Mouse (Mus musculus) small intestine, adult 2 months (tissue): ENCODE data around the gene Snu13. TPM values are rescaled to one million over a fixed set of nuclear protein-coding genes. Genes with fewer than 3 reads are reported as not detected.
A peak's percentile ranks its signal among the peaks of the same experiment; 100 is the strongest.

Experiments
- H3K27ac ChIP-seq: fragments of 200-500 bp; 2 replicates; pipeline ENCODE4 v1.5.1; 2012; ENCODE audit warnings: low read depth, low read length, control low read depth, inconsistent platforms; ENCODE audit not compliant: insufficient read depth
- H3K27me3 ChIP-seq: fragments of 200-500 bp; 2 replicates; pipeline ENCODE4 v1.6.1; 2012; ENCODE audit warnings: mild to moderate bottlenecking, moderate library complexity, low read length, inconsistent platforms; ENCODE audit not compliant: control insufficient read depth, insufficient read depth
- H3K36me3 ChIP-seq: fragments of 200-500 bp; 2 replicates; pipeline ENCODE4 v1.6.1; 2012; ENCODE audit warnings: mild to moderate bottlenecking, low read length, control low read depth, inconsistent platforms; ENCODE audit not compliant: control insufficient read depth, insufficient read depth
- H3K4me1 ChIP-seq: fragments of 200-500 bp; 2 replicates; pipeline ENCODE4 v1.6.1; 2012; ENCODE audit warnings: low read length, inconsistent platforms, mixed read lengths; ENCODE audit not compliant: control insufficient read depth, insufficient read depth, insufficient read length
- H3K4me3 ChIP-seq: fragments of 200-500 bp; 2 replicates; pipeline ENCODE4 v1.5.1; 2012; ENCODE audit warnings: low read depth, mild to moderate bottlenecking, control low read depth, inconsistent platforms, low read length, moderate library complexity
- CTCF ChIP-seq: fragments of 200-500 bp; IDR thresholded peaks from 2 replicates; pipeline ENCODE4 v1.5.1; 2012; ENCODE audit warnings: low read depth, mild to moderate bottlenecking, control low read depth, inconsistent platforms, low read length, moderate library complexity, mixed read lengths; ENCODE audit not compliant: insufficient replicate concordance, insufficient read length; ENCODE audit errors: extremely low read depth
- POLR2A ChIP-seq: fragments of 200-500 bp; IDR thresholded peaks from 2 replicates; pipeline ENCODE4 v1.6.1; 2012; ENCODE audit warnings: low read depth, mild to moderate bottlenecking, control low read depth, inconsistent platforms, low read length, moderate library complexity
- WGBS: fragments of 180-500 bp; shearing (Covaris S2); methylation state at CpG from one replicate; pipeline ENCODE4 v1.1.7; 2018; 5-methylcytosine and 5-hydroxymethylcytosine counted together
- polyA plus RNA-seq: library from polyadenylated mRNA; depleted of rRNA; stranded (reverse); fragments of >200 nt; gene quantifications from 2 replicates; pipeline ENCODE4 v1.2.3, GENCODE M21; 2012

The Snu13 gene
- polyA plus RNA-seq, 1 experiment = 25.7 TPM

- Histone ChIP-seq H3K27ac (peak overlapping the region; percentile 55; the same call in 1 of the 2 replicates), H3K4me1 (no peaks in the 10 kb centered on the region), H3K36me3 (peaks cover 38% of the 10 kb centered on the region), H3K27me3 (no peaks in the 10 kb centered on the region), H3K4me3 (no peak overlapping the region)
- no peak for TF ChIP-seq CTCF
- TF ChIP-seq POLR2A = no peak
- WGBS = 82% methylated on average over 7 of the region's 7 CpGs
These were observed 20.1 kb downstream of the Snu13 start for GRCm38 (mm10) chr15:82027276-82027675.

- no peak overlapping the region for H3K27ac ChIP-seq
- H3K4me1 ChIP-seq = no peaks in the 10 kb centered on the region; the same call in 1 of the 2 replicates
- H3K4me3 ChIP-seq = no peak overlapping the region
- TF ChIP-seq POLR2A (no peak), CTCF (no peak)
- 79% methylated on average over 6 of the region's 6 CpGs for WGBS
- H3K27me3 ChIP-seq = no peaks in the 10 kb centered on the region
- H3K36me3 ChIP-seq = peaks cover 27% of the 10 kb centered on the region
These were observed 23.3 kb downstream of the Snu13 start for GRCm38 (mm10) chr15:82023965-82024635.

GRCm38 (mm10) chr15:82022535-82023088 is 24.8 kb downstream of the Snu13 start:
- TF ChIP-seq POLR2A = no peak
- TF ChIP-seq CTCF = no peak
- Histone ChIP-seq H3K36me3 (peaks cover 19% of the 10 kb centered on the region), H3K27ac (no peak overlapping the region), H3K4me1 (no peaks in the 10 kb centered on the region; the same call in 1 of the 2 replicates), H3K4me3 (no peak overlapping the region), H3K27me3 (no peaks in the 10 kb centered on the region)
- WGBS = 69% methylated on average over 13 of the region's 13 CpGs

GRCm38 (mm10) chr15:82019288-82019687 is 28.1 kb downstream of the Snu13 start:
- no peak for TF ChIP-seq POLR2A
- no peak for TF ChIP-seq CTCF
- no peaks in the 10 kb centered on the region for H3K27me3 ChIP-seq
- no peak overlapping the region for H3K27ac ChIP-seq
- H3K4me3 ChIP-seq = no peak overlapping the region
- H3K4me1 ChIP-seq = peaks cover 5% of the 10 kb centered on the region
- H3K36me3 ChIP-seq = peaks cover 7% of the 10 kb centered on the region
- 49% methylated on average over 3 of the region's 3 CpGs for WGBS

- WGBS = 47% methylated on average over 4 of the region's 4 CpGs
- H3K36me3 ChIP-seq = peaks cover 2% of the 10 kb centered on the region
- no peak overlapping the region for H3K4me3 ChIP-seq
- H3K27me3 ChIP-seq = no peaks in the 10 kb centered on the region
- peaks cover 8% of the 10 kb centered on the region for H3K4me1 ChIP-seq
- TF ChIP-seq POLR2A = no peak
- no peak for TF ChIP-seq CTCF
- H3K27ac ChIP-seq = no peak overlapping the region
These were observed 29.9 kb downstream of the Snu13 start for GRCm38 (mm10) chr15:82017461-82017860.

GRCm38 (mm10) chr15:82016830-82017229 is 30.6 kb downstream of the Snu13 start:
- 3% methylated on average over 6 of the region's 6 CpGs for WGBS
- H3K27me3 ChIP-seq = no peaks in the 10 kb centered on the region
- H3K27ac ChIP-seq = peak overlapping the region; percentile 58
- H3K4me3 ChIP-seq = peak overlapping the region; percentile 78
- H3K4me1 ChIP-seq = peaks cover 8% of the 10 kb centered on the region
- TF ChIP-seq CTCF = no peak
- no peak for TF ChIP-seq POLR2A
- H3K36me3 ChIP-seq = peaks cover 4% of the 10 kb centered on the region

- TF ChIP-seq CTCF (no peak), POLR2A (peak; percentile 84; the same call in 1 of the 2 replicates)
- Histone ChIP-seq H3K4me3 (peak overlapping the region; percentile 78), H3K27ac (peak overlapping the region; percentile 58), H3K27me3 (no peaks in the 10 kb centered on the region), H3K36me3 (peaks cover 4% of the 10 kb centered on the region), H3K4me1 (peaks cover 8% of the 10 kb centered on the region)
- under 1% methylated on average over 53 of the region's 53 CpGs for WGBS
These were observed 31.1 kb downstream of the Snu13 start for GRCm38 (mm10) chr15:82016101-82016808.
